Mouse (Mus musculus) bone marrow, adult 2 months (tissue): ENCODE data around the gene Zfp30.

Source experiments
- CTCF ChIP-seq: fragments of 200-500 bp; IDR thresholded peaks from 2 replicates; pipeline ENCODE4 v1.5.1; 2011; ENCODE audit warnings: low read length, control low read depth; ENCODE audit not compliant: control insufficient read depth, insufficient read depth
- POLR2A ChIP-seq: fragments of 200-500 bp; IDR thresholded peaks from 2 replicates; pipeline ENCODE4 v1.6.1; 2011; ENCODE audit warnings: low read depth, mild to moderate bottlenecking, control low read depth, low read length, borderline replicate concordance; ENCODE audit not compliant: control insufficient read depth

- no peak for TF ChIP-seq POLR2A
- TF ChIP-seq CTCF = no peak
Measured at GRCm38 (mm10) chr7:29760476-29760875, 23.3 kb upstream of the Zfp30 start.
